Mouse (Mus musculus) thymus, adult 2 months (tissue): Measurements from ENCODE around the gene Nos1ap.

Experiments used
- CTCF ChIP-seq: fragments of 200-500 bp; IDR thresholded peaks from 2 replicates; pipeline ENCODE4 v1.5.1; 2012; ENCODE audit warnings: mild to moderate bottlenecking, control low read depth, low read length, moderate library complexity, borderline replicate concordance; ENCODE audit not compliant: control insufficient read depth, poor library complexity, insufficient read depth; ENCODE audit errors: extremely low read depth
- POLR2A ChIP-seq: fragments of 200-500 bp; IDR thresholded peaks from 2 replicates; pipeline ENCODE4 v1.6.1; 2012; ENCODE audit warnings: mild to moderate bottlenecking, low read length, control low read depth, moderate library complexity; ENCODE audit not compliant: control insufficient read depth, poor library complexity, insufficient read depth; ENCODE audit errors: extremely low read depth

GRCm38 (mm10) chr1:170510595-170511240 is 78.9 kb downstream of the Nos1ap start:
- TF ChIP-seq CTCF (no peak), POLR2A (no peak)
